Mouse (Mus musculus) heart, adult 8-10 months (tissue): ENCODE measurements around the gene Zfp697. TPM values are rescaled to one million over a fixed set of nuclear protein-coding genes. Genes with fewer than 3 reads are reported as not detected.

Experiments used
- DNase-seq: peaks from one replicate; pipeline ENCODE4 v3.0.0; 2022; ENCODE audit warnings: low spot score
- total RNA-seq, 4 experiments: library from RNA; stranded (reverse); gene quantifications; 2 replicates each; pipeline ENCODE4 v1.2.4; 2022

The Zfp697 gene
- total RNA-seq: 1 to 10 TPM; 6.9 to 8.7 (median 7.4) TPM

DNA sequence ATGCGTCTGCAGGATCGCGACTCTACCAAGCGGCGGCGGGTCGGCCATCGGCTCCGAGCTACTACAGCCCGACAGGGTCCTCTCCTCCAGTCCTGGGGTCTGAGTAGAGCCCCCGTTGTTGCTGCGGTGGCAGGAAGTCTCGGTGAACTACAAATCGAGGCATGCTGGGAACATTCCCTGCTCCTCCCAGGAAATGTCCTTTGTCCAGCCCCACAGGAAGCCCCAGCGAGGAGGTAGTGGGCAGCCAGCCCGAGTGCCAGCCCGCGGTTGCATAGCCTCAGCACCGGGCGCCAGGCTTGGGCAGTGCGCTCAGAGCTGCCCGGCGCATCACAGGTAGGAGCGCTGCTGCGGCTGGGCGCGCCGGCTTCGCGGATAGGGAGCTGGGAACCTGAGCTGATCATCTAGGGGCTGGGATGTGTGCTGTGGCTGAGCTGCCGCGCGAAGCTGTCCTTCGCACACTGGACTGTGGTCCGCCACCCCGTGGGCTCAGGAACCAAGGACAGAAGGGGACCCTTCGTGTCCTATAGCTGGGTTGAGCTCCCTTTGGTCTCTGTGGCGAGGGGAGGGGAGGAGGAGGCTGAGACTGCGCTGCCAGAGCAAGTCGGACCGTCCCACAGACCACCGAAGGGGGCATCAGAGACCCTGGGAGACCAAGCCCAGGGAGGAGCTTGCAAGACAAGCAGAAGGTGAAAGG, at the start of gene Zfp697:
TSS of gene Zfp697 (plus strand) at position 216 of the 694 bp plus-strand sequence.
- DNase-seq: peak; percentile 84

DNA sequence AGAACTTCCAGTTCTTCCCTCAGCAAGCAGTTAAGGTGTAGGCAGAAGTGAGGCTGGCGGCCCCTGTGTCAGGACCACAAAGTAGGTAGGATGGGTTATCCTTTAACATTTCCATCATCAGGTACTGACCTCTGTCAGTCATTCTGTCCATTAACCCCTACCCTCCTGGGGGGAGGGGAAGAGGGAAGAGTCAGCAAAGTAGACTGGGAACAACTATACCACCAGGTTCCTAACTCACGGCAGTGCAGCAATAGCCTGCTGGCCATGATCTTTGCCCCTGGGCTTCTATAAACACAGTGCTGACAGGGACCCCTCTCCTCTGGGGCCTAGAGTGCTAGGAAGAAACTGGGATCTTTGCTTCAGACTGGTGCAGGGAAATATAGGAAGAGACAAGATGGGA, 48.3 kb upstream of the Zfp697 start:
- no peak for DNase-seq

DNA sequence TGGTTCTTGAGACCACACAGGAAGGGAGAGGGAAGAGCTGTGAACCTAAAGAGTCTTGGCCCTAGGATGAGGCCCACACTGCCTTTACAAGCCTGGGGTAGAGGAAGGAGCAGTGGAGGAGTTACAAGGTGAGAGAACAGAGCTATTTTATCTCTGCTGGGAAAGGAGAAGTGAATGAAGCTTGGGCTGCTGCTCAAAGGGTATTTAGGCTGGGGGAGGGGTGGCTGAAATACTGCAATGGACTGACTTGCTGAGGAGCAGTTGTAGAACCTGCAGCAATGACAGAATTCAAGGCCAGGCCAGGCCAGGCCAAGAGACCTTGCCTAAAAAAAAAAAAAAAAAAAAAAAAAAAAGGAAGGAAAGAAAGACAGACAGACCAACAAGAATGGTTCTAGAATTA, 46.9 kb upstream of the Zfp697 start:
- no peak for DNase-seq

DNA sequence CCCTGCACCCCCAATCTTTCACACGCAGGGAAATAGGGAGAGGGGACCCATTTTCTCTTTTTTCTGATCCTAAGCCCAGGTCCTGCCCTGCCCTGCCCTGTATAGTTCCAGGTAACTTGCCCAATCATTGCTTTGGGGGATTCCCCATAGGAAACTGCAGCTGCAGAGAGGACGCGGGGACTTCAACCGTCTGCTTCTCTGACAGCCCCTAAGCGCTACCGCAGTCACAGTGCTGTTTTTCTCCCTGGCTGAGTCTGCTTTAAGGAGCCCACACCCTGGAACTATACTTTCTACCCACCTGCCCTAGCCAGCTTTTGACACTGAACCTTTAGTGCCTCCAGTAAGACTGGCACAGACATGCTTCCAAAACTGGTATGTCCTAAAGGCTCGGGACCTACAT, 46.4 kb upstream of the Zfp697 start:
- no peak for DNase-seq

DNA sequence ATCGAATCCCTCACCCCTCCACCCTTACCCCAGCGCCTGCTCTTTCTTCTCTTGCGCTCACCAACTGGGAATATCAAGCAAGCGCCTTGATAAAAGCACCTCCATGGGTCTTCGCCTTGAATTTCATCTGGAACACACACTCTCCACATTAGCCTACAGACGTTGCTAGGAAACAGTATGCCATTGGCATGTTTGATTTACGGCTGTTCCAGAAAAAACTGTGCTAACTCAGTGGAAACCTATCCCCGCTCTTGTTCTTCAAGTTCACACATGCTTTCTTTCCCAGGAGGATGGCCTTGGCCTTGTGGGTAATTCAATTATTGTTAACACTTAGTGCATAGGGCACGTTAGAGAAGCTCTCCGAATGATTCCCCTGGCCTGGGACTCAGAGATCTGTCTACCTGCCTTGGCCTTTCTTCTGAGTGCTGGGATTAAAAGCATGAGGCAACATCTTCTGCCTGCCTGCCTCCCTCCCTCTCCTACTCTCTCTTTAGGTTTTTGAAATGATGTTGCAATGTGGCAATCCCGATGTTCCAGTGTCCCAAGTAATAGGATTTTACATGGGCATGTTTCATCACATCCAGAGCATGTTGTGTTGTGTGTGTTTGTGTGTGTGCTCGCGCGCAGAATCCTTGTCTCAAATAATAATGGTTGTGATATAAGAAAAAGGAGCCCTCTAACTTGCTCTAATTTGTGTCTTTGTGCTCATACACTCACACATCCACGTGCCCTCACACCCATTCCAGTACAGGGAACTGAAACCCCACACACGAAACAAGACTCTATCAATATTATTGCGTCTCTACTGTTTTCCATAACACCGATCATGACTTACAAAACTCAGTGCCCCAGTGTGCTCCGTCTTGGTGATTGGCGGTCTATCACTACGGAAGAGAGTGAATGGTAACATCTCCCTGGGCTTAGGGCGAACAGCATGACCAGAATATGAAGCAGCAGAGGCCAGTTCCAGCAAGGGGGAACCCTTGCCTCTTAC, 45.3 kb upstream of the Zfp697 start:
- DNase-seq: no peak

DNA sequence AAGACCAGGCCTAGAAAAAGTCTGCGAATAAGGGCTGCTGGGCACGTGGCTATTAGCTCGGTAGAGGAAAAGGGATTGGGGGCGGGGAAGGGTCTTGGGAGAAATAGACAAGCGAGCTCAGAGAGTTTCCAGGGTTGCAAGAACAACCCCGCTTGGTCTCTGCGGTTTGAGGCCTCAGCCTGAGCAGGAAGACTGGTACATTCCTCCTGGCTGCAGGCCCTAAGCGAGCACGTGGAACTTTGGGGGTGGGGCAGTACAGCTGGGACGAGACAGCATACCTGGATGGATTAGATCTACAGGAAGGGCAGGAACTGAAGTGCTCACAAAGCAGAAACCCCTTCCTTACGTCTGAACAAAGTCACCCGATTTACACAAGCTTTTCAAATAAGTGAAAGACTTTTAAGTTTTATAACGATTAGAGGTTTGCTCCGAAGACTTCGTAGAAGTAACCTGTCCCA, 43.6 kb upstream of the Zfp697 start:
- DNase-seq: no peak

DNA sequence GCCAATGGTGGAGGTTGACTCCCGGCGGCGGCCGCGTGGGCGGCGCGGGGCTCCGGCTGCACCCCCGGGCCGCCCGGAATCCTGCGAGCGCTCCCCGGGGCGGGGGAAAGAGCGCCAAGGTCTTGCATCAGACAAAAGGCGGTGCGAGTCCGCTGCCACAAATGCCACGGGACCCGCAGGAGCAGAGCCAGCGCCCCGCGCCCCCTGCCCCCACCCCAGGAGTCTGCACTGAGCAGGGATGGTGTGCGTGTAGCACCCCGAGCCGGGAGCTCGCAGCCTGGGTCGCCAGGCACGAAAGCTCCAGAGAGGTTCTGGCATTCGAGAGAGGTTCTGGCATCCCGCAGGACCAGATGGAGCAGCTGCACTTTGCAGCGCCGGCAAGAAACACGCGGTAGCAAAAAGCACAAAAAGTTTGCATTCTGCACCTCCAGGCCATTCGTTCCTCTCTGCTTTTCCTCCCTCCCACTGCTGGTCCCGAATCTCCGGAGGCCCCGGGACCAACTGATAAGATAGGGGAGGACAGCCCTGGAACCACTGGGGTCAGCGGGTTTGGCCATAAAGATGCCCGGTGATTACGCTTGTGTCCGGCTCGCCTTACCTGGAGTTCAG, 43.1 kb upstream of the Zfp697 start:
- no peak for DNase-seq

DNA sequence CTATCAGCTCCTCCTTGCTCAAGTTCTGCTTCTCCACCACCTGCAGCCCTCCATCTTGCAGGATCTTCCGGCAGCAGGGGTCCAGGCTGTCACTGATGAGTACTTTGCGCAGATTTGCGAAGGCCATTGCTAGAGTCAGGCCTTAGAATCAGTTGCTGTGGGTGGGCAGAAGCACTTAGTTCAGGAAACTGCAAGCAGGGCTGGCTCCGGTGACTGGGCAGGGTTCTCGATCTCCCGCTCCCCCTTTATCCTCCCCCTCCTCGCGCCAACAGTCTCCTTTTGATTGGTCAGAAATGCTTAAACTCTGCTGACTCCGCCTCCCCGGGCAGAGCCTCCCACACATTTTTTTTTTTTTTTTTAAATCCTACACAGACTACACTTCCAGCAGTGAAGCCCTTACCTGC, 42.6 kb upstream of the Zfp697 start, which contains the start of gene Phgdh:
TSS of gene Phgdh (minus strand) at position 285 of the 404 bp plus-strand sequence.
- DNase-seq: peak; percentile 36

DNA sequence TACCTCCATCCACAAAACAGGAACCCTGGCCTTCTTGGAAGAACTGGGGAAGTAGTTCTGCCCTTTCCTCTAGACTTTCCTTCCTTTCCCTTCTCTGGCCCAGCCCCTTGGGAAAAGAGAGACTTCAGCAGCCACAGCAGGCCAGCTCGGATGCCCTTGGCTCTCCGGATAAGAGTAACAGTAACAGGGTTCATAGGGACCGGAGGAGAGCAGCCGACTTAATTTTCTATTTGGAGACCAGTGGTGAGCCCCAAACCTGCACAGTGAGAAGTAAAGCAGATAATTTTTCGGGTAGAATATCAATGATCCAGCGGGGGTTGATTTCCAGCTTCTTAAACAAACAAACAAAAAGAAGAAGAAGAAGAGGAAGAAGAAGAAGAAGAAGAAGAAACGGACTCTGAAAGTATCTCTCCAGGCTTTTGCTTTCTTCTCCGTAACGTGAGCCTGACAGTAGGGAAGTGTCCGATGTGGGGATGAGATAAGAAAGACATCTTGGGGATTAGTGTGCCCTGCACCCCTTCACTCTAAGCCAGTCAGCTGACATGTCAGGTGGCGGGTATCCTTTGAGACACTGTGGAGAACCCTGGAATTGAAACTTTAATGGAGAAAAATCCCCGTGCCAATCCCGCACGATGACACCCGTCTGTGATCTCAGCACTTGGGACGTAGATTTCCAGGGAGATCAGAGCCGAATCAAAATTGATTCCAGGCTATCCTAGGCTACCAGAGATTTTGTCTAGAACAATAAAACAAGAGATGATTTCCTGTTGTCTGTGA, 41.3 kb upstream of the Zfp697 start:
- DNase-seq: no peak

DNA sequence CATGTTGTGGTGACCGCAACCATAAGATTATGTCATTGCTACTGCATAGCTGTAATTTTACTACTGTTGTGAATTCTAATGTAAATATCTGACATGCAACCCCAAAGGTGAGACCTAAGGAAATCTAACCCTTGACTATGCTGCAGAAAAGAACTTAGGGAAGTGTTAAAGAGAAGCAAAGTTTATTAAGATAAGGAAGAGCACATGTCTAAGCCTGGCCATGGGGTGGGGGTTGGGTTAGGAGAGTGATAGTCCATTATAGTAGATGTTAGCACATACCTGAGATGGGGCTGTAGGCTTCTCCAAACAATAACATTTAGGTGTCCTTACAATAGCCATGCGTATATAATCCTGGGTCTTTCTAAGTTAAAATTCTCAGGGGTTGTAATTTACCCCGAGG, 39.0 kb upstream of the Zfp697 start:
- DNase-seq: no peak

DNA sequence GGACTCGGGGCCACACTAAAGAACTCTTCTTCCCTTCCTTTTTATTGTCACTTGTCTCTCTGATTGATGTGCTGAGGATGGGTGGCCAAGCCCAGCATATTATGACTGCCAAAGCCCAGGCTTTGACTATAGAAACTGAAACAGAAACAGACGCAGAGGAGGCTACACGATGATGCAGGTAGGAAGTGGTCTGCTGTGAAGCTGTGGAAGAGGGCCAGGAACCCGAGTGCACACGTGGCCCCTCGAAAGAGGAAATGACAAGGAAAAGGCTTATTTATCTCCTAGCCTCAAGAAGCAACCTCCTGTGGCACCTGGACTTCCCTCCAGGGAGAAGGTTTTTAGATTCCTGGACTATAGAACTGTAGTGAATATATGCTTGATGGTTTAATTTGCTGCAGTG, 34.2 kb upstream of the Zfp697 start:
- DNase-seq: no peak

DNA sequence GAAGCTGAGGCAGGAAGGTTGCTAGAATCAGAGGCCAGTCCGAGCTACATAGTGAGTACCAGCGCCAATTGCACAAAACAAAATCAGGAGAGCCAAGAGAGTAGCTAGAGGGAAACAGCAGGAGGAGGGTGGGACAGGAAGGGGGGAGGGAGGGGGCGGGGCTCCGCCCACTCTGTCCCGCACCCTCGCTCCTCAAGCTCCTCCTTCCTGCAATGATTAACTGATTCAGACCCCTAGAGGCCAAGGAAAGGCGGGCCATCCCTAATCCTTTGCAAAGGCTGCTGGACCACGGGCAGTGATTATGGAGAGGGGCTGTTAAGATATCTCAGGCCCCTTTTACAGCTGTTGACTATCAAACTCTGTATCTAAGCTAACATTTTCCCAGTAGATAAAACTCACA, 33.6 kb upstream of the Zfp697 start:
- DNase-seq: no peak

DNA sequence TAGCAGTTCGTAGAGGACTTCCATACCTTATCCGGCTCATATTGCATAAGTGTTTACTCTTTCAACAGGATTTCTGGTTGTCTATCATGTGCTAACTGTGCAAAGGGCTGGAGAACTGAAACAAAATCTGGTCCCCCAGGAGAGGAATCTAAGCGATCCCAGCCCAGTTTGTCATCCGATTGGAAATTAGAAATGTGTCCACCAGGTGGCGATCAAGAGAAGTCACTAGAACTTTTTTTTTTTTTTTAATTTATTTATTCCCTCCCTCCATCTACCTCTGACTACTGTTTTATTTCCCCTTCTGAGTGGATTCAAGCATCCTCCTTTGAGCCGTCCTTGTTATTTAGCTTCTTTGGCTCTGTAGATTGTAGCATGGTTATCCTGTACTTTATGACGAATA, 28.4 kb upstream of the Zfp697 start:
- peak; percentile 72 for DNase-seq

DNA sequence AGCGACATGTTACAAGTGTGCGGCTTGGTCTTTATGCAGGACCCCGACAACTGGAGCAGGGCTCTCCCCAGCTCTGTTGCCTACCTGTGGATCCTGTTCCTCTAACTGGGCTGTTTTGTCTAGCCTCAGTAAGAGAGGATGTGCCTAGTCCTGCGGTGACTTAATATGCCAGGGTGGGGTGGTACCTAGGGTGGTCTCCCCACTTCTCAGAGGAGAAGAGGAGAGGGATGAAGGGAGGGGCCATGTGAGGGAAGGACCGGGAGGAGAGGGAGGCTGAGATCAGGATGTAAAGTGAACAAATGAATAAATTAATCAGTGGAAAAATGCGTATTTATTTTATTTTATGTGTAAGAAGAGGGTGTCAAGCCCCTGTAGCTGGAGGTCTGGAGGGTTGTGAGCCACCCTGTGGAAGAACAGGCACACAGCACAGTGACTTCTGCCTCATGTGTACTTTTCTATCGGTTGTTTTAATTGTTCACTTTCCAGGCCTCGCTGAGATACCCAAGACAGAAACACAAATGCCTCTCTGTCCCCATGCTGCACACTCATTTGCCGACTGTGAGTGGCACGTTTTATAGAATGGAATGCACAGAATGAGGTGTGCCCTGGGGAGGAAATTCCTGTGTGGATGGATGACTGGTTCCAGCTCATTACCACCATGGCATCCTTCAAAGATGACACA, 26.8 kb upstream of the Zfp697 start:
- DNase-seq: no peak

DNA sequence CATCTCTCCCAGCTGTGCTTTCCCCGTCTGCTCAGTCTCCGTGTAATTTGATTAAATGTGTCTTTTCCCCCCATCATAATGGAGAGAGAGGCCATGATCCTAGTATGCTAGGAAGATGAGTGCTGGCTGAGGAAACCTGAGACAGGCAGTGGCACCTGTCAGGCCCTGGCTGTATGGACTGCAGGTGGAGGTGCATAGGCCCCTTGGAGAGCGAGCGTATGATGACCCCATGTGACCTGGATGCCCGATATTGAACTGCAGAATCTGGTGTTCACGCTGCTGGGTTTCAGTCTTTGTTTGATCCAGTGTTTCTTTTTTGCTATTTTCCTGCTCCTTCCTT, 26.3 kb upstream of the Zfp697 start:
- DNase-seq: no peak

DNA sequence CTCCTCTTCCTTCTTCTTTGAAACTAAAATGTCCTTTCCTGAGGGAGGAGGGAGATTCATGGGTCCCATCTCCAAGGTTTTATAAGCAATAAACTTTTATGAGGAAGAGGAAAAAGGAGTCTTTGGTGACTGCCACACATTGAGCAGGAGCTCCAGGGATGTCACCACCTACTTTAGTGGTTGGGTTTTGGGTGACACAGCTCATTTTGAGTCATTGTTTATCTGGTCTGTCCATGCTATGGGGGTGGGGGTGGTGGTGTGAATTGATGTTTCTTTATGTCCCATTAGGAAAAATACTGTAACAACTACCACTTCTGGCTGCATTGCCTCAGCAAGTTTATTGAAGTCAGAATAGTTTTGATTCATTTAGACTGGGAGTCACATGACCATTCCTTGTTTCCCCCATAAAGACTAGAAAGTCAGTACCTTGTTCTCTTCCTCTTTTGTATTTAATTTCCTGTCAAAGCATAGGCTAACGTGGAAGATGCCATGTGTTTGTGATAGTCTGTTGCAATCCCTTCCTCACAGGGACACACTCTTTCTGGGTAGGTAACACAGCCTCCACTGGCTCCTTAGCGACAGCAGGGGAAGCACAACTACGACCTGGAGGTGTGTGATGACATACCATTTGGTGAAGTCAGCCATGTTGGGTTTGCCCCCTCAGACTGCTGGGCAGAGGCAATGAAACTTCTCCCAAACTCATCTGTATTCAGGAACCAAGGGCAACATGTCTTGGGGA, 25.5 kb upstream of the Zfp697 start:
- DNase-seq: no peak

DNA sequence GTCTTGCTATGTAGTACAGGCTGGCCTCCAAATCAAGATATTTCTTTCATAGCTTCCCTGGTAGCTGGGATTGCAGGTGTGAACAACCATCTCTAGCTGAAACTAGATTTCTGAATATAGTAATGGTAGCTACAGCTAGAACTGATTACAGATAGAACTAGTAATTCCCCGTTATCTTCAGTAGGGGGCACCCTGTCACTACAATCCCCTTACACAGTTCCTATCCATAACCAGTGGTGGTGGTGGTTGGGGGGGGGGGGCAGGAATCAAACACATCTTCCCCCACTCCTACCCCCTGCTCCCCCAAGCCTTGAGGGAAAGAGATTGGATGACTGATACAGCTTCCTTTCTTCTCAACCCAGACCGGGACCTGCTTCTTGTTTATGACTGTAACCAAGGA, 19.5 kb upstream of the Zfp697 start:
- peak; percentile 62 for DNase-seq

DNA sequence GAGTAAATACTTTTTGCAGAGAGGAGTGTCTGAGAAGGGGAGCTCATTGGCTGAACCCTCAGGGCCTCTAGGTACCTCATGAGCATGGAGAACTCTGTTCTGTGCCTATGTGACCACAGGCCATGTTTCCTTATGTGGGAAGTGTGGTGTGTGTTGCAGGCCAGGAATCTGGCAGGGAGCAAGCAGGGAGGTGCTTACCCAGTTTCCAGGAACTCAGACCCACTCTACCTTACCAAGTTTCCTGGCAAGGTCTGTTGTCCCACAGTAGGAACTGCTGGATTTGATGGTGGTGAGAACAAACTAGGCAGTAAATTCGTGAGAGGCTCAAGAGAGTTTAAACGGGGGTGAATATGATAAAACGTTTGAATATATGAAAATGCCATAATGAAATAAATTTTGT, 16.2 kb upstream of the Zfp697 start:
- DNase-seq: no peak

DNA sequence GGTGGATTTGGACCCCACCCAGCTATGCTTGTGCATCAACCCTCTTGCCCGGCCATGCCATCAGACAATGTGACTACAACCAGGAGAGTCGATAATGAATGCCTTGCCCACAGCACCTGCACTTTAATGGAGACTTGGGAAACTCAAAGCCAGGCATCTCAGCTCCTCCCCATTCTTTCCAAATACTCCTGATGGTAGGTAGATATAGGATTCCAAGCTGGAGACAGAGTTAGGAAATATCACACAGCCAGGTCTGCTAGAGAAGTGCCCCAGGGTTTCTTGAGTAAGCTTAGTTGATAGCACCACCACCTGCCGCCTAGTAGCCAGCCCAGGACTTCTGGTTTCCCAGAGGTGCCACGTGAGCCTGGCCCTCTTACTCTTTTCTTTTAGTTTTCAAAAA, 15.4 kb upstream of the Zfp697 start:
- no peak for DNase-seq

DNA sequence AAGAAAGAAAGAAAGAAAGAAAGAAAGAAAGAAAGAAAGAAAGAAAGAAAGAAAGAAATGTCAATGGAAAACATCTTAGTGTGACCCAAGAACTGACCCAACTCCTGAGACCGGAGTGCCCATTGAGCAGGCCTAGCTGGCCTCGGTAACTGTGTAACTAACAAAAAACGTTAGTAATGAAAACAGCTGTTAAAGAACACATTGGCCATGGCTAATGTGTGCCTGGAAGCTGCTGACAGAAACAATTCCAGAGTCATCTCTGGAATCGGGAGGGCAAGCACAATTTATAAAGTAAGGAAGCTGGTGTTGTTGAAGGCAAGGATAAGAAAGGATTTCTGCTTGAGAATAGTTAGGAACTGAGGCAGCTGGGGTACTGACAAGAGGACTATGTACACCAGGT, 14.0 kb upstream of the Zfp697 start:
- peak; percentile 14 for DNase-seq
